Mouse (Mus musculus) gastrocnemius, postnatal 25 days (tissue): ENCODE data around the gene Map10. TPM values are rescaled to one million over a fixed set of nuclear protein-coding genes. Genes with fewer than 3 reads are reported as not detected.

Source experiments
- DNase-seq: peaks from one replicate; pipeline ENCODE4 v3.0.0; 2022
- total RNA-seq, 2 experiments: library from RNA; stranded (reverse); gene quantifications; 1 replicate in 1 of 2; 2 replicates in 1 of 2; pipeline ENCODE4 v1.2.3; 2021

Gene Map10
- total RNA-seq, 2 experiments from 2014 or later, result 2.6 to 3.0 TPM

GRCm38 (mm10) chr8:125670420-125670819 lies 802 bp downstream of the Map10 start:
- DNase-seq, result no peak

GRCm38 (mm10) chr8:125670906-125671305 lies 1.3 kb downstream of the Map10 start:
- no peak for DNase-seq

GRCm38 (mm10) chr8:125671371-125671770 lies 1.8 kb downstream of the Map10 start:
- no peak for DNase-seq

GRCm38 (mm10) chr8:125675796-125676195 lies 6.2 kb downstream of the Map10 start:
- DNase-seq, result no peak

- DNase-seq, result no peak
Observed at GRCm38 (mm10) chr8:125677484-125677883, 7.9 kb downstream of the Map10 start.

- no peak for DNase-seq
Observed at GRCm38 (mm10) chr8:125678854-125679648, 9.4 kb downstream of the Map10 start.

- DNase-seq, result no peak
Observed at GRCm38 (mm10) chr8:125680851-125681408, 11.3 kb downstream of the Map10 start.

GRCm38 (mm10) chr8:125685216-125685760 lies 15.7 kb downstream of the Map10 start:
- DNase-seq, result peak; percentile 35

- DNase-seq, result no peak
Observed at GRCm38 (mm10) chr8:125686221-125686865, 16.7 kb downstream of the Map10 start.

GRCm38 (mm10) chr8:125690166-125690915 lies 20.7 kb downstream of the Map10 start:
- no peak for DNase-seq

GRCm38 (mm10) chr8:125690961-125691360 lies 21.3 kb downstream of the Map10 start:
- peak; percentile 26 for DNase-seq

- no peak for DNase-seq
Observed at GRCm38 (mm10) chr8:125692447-125692846, 22.8 kb downstream of the Map10 start.

GRCm38 (mm10) chr8:125693197-125693596 lies 23.6 kb downstream of the Map10 start:
- no peak for DNase-seq

GRCm38 (mm10) chr8:125695951-125696350 lies 26.3 kb downstream of the Map10 start:
- DNase-seq, result no peak

GRCm38 (mm10) chr8:125699391-125700025 lies 29.9 kb downstream of the Map10 start:
- DNase-seq, result no peak

GRCm38 (mm10) chr8:125700407-125700806 lies 30.8 kb downstream of the Map10 start:
- no peak for DNase-seq

- no peak for DNase-seq
Observed at GRCm38 (mm10) chr8:125702868-125703473, 33.4 kb downstream of the Map10 start.

GRCm38 (mm10) chr8:125704434-125704833 lies 34.8 kb downstream of the Map10 start:
- DNase-seq, result no peak

- no peak for DNase-seq
Observed at GRCm38 (mm10) chr8:125705816-125706215, 36.2 kb downstream of the Map10 start.

GRCm38 (mm10) chr8:125709171-125709570 lies 39.6 kb downstream of the Map10 start:
- DNase-seq, result no peak

- DNase-seq, result no peak
Observed at GRCm38 (mm10) chr8:125711514-125711913, 41.9 kb downstream of the Map10 start.
